Mouse (Mus musculus): ENCODE measurements around the gene Olfr1370. TPM values are rescaled to one million over a fixed set of nuclear protein-coding genes. Genes with fewer than 3 reads are reported as not detected.
"Not testable (repeated sequence)": the region's sequence is repeated elsewhere in the genome, so short reads cannot be mapped to it uniquely, and the experiment has no call there.

Olfr1370 gene
- total RNA-seq (2021) = not detected
- long read RNA-seq, experiment 1 = 0 reads
- long read RNA-seq, experiment 2 = 0 reads

DNA sequence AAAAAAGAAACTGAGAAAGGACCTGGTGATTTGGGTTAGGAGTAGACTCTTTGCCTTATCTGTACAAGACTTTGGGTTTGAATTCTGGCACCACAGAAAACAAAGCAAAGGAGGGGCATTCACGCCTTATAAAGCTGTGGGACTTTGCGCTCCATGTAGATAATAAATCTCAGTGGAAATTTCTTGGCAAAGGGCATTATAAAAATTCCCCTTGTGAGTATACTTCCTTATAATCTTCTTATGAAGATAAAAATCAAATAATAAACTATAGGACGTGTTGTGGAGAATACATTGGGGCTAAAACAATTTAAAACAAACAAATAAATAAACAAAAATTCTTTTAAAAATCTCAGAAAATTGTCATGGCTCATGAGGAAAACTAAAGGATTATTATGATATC, at the start of gene Olfr1370:
TSS of gene Olfr1370 (minus strand) at position 101 of the 400 bp plus-strand sequence.
- DNase-seq (ENCODE audit: low spot score in 2 of 2) = no peak

DNA sequence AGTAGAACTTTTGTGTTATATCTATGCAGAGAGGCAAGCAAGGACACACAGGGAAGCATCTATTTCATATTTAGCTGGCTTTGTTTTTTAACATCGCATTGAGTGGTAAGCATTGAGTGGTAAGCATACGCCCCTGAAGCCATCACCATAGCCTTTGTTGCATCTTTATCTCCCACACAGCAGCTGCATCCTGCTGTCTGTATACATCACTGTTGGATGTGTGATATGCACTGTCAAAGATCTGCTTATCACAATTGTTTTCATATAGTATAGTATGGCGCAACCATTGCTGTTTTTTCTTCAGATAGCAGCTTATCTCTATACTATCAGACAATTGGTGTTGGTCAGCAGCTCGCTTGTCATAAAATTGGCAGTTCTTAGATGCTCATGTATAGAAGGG, 39.4 kb upstream of the Olfr1370 start:
- DNase-seq (ENCODE audit: low spot score in 2 of 2) = no peak

DNA sequence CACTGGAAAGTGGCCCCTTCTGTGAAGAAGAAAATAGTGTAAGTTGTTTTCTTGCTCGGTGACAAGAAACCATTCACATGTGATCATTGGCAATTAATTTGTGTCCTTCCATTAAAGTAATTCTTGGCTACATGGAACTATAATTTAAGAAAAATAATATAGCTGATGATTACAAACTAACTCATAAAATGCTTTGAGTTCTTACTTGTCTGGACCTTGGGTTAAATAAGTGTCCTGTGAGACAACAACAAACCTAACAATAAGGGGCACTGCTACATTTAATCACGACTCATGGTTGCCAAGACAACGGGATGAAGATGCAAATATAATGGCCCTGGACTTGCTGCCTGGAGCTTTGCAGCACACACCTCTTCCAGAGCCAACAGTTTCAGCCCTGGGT, 36.4 kb upstream of the Olfr1370 start, which contains the start of gene Olfr1369-ps1:
TSS of gene Olfr1369-ps1 (plus strand) at position 301 of the 400 bp plus-strand sequence.
- not testable (repeated sequence) for DNase-seq (ENCODE audit: low spot score in 2 of 2)

DNA sequence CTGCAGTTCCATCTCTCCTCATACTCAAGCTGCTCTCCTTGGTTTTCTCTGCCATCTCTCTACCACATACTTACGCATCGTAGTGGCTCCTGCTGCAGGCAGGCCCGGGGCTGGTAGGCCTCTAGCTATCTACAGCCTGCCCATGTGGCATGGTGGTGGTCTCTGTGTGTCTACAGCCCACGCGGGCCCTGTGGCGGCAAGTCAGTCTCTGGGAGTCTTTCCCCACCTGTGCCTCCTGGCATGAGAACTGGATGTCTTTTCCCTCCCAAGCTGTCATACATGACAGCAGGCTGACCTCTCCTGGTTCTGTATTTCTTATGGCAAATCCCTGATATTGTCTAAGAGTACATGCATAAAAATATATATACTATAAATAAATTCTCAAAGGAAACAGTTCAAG, 35.7 kb upstream of the Olfr1370 start:
- no peak for DNase-seq (ENCODE audit: low spot score in 2 of 2)

DNA sequence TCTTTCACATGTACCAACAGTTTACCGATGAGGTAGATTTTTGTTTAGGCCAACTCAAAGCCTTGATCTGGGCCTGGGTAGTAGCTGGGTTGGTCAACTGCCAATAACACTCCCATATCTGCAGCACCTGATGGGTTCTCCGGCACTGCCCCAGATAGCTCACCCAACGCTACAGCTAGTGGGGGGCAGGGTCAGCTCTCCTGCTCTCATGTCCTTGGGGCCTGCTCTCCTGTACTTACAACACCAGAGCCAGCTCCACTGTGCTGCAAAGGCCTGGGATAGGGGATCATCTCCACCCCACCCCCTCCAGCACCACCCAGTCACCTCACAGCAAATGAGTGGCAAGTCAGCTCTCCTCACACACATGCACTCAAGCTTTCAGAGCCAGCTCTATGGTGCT, 35.0 kb upstream of the Olfr1370 start:
- no peak for DNase-seq (ENCODE audit: low spot score in 2 of 2)

DNA sequence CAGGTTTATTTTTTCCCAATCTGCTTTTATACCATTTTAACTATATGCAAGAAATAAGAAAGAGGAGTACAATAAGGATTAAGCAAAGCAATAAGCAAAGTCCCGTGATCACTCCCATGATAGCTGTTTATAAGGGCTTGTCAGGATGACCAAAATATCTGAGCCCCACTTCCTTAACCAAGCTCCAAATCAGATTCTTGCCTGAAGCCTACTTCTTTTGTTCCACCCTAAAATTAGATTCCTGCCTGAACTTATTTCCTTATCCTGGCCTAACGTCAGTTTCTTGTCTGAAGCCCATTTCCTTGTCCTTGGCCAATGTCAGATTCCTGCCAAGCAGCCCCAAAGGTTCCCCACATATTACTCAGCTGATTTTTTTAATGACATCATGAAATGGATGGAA, 7.9 kb upstream of the Olfr1370 start:
- DNase-seq (ENCODE audit: low spot score in 2 of 2) = no peak

DNA sequence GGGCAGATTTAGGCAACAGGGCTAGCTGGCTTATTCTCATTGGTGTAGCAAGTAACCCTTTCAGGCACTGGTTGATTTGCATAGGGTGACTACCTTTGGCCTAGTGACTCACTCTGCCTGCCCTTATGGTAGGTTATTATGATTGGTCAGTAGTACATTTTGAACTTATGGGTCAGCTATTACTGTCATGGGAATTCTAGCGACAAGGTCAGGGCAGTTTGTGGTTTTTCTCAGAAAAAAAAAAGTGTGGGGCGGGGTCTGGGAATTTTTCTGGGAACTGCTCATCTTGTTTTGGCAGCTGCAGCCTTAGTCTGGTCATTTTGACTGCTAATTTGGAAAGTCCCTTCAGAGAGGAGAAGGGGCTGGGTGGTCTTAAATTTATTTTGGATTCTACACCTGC, 8.7 kb downstream of the Olfr1370 start:
- no peak for DNase-seq (ENCODE audit: low spot score in 2 of 2)

DNA sequence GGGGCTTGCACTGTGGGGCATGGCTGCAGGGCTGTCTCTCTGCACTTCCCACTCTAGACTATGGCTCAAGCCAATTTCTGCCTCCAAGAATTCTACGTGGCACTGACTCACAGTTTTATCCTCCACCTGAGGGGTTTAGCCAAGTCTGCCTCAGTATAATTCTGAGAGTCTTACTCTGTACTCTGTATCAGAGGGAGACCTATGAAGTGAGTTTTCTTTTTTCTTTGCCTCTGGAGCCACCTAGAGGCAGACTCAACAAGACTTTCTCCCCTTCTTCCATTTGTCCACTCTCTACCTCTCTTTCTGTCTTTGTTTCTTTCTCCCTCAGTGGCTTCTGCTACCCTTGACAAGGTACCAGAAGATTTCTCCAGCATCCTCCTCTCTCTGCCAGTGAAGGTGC, 24.6 kb downstream of the Olfr1370 start:
- no peak for DNase-seq (ENCODE audit: low spot score in 2 of 2)

DNA sequence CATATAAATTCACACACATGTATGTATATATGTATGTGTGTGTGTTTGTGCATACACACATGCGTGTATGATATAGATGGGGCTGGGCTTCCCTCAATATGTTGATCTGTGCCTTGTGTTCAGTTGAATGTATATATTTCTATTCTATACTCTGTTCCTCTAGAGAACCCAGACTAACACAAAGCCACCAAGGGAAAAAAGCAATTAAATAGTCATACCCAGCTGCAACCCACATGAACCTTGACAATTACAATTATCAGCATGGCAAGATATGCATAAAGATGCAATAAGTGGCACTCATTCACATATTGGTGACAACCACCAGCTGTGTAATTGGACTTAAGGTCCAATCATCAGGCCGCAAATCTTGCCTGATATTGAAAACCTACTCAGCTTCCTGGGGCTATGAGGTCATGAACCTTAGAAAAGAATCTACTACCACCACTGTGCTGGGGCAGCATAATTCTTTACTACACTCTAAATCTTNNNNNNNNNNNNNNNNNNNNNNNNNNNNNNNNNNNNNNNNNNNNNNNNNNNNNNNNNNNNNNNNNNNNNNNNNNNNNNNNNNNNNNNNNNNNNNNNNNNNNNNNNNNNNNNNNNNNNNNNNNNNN, 34.1 kb downstream of the Olfr1370 start:
- DNase-seq (ENCODE audit: low spot score in 2 of 2) = no peak

DNA sequence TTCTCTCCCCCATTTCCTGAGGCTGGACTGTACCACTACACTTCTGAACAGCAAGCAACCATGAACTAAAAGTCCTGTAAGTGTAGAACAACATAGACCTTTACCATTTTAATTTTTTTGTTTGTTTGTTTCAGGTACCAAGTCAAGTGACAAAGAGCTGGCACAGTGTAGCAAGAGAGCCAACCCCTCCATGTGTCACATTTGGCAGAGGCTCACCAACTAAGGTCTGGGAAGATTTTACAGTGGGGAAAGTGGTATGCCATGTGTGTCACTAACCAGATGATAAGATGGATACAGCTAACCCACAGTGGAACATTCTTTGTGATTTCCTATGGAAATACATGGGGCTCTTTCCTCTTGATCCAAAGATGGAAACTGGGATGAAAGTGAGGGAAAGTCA, 38.8 kb downstream of the Olfr1370 start:
- DNase-seq (ENCODE audit: low spot score in 2 of 2) = no peak

DNA sequence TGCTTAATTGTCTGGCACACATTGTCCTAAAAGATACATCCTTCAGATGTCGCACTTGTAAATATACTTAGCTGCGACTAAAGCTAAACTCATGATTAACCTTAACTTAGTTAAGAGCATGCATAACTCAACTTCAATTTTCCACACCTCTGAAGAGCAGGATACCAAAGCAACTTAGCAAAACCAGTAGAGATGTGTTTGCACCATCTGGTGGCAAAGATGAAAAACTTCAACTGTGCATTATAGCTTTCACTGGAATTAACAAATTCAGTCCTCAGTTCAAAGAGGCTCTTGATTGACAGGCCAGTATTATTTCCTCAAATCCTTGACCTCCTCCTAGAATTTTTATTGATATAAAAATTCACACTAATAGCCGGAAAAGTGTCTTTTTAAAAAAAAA, 39.7 kb downstream of the Olfr1370 start:
- peak in 1 of 2 experiments; percentile 24 for DNase-seq (ENCODE audit: low spot score in 2 of 2)

DNA sequence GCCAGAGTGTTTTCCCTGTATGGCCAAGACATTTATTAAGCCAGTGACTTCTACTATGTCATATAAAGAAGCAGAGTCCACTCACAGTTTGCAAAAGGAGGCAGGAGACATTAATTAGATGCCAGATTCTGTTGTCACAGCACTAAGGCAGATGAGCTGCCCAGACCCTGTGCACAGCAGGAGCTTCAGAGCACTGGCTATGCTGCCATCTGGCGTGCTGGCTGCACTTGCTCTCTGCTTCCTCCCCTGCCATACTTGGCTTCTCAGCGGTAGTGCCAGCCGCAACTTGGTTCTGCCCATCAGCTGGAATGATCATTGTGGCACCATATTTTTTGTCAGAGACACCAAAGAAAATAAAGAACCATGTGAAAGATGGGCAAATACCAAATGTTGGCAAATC, 41.6 kb downstream of the Olfr1370 start:
- DNase-seq (ENCODE audit: low spot score in 2 of 2) = peak; percentile 30 to 39

DNA sequence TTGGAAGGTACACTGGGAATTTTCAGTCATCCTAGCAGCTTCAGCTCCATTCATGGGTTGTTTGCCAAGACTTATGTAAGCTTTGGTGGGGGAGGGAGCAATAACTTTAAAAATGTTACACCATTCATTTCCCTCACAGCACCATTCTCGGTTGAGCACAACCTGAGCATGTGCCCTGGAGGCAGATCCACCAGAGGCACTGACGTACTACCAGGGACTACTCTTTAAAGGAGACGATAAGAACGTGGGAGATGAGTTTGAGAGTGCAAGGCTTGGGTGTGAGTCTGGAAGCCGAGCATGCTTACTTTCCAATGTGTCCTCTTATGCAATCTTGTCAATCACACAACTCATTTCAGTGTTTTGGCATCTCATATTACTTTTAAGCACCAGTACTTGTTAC, 49.9 kb downstream of the Olfr1370 start:
- DNase-seq (ENCODE audit: low spot score in 2 of 2) = no peak

Other genes with a start within 250 kb of the Olfr1370 start
- not detected for gene Olfr1369-ps1, start 36.5 kb upstream of the Olfr1370 start, total RNA-seq (2021)
- not detected for gene Olfr263, start 54.7 kb upstream of the Olfr1370 start, total RNA-seq (2021)
- not detected for gene Olfr1368, start 70.9 kb upstream of the Olfr1370 start, total RNA-seq (2021)
- gene Trim27, start 104.5 kb upstream of the Olfr1370 start, total RNA-seq (2021) = 10 to 100 TPM; 35.5 to 40.3 TPM
- not detected for gene Gpx5, start 217.8 kb upstream of the Olfr1370 start, total RNA-seq (2021)
- gene Gpx6, start 237.2 kb upstream of the Olfr1370 start, total RNA-seq (2021) = not detected